Mouse (Mus musculus): Measurements from ENCODE around the gene Man1b1. TPM values are rescaled to one million over a fixed set of nuclear protein-coding genes. Genes with fewer than 3 reads are reported as not detected.

The Man1b1 gene
- polyA plus RNA-seq, 1 experiment from 2014 or later, result 62.9 TPM

DNA sequence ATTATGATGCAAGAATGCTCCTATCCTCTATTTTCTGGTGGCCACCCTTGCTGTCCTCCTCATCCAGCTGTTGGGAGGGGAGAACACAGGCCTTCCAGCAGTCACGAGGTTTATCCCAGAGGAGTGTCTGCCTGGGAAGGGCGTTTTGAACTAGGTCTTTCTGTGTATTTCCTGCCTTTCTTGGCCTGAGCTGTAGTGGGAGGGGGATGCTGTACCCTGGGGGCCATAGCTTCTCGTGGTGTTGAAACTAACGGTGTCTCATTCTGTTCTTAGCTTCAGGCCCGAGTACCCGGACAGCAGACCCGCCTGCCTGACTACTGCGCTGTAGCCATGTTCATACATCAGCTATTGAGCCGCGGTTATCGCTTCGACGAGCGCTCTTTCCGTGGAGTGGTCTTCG lies 68.2 kb downstream of the Man1b1 start:
- ATAC-seq (replicated peaks; ENCODE audit: low FRiP score) (no peak), DNase-seq (ENCODE audit: low spot score) (no peak)
- Histone ChIP-seq H3K4me3 (ENCODE audit: low read depth, low read length) (no peak overlapping the region), H3K4me1 (replicated peaks; ENCODE audit: control insufficient read depth, insufficient read depth, low read length) (peaks cover 5% of the 10 kb centered on the region), H3K9ac (ENCODE audit: low read depth, low read length) (no peak overlapping the region), H3K9me3 (ENCODE audit: control insufficient read depth, low read length) (no peaks in the 10 kb centered on the region), H3K4me2 (peak overlapping the region; percentile 25; the same call in 1 of the 2 replicates), H3K27ac (ENCODE audit: low read depth, low read length) (no peak overlapping the region), H3K27me3 (replicated peaks; ENCODE audit: control insufficient read depth, insufficient read depth, low read length) (peaks cover 90% of the 10 kb centered on the region), H3K36me3 (ENCODE audit: control insufficient read depth, insufficient read depth, low read length) (no peaks in the 10 kb centered on the region)
- 21% methylated on average over 16 of the region's 16 CpGs for WGBS

GRCm38 (mm10) chr2:25400764-25401163 lies 68.6 kb downstream of the Man1b1 start:
- 0 out of 2 replicates have a peak, but pooled peaks have one; percentile 29 for ATAC-seq (replicated peaks; ENCODE audit: low FRiP score)
- peaks cover 90% of the 10 kb centered on the region for H3K27me3 ChIP-seq (replicated peaks; ENCODE audit: control insufficient read depth, insufficient read depth, low read length)
- H3K9ac ChIP-seq (ENCODE audit: low read depth, low read length), result no peak overlapping the region
- H3K9me3 ChIP-seq (ENCODE audit: control insufficient read depth, low read length), result no peaks in the 10 kb centered on the region
- 4% methylated on average over 17 of the region's 17 CpGs for WGBS
- DNase-seq (ENCODE audit: low spot score), result no peak
- no peak overlapping the region for H3K4me3 ChIP-seq (ENCODE audit: low read depth, low read length)
- H3K27ac ChIP-seq (ENCODE audit: low read depth, low read length), result no peak overlapping the region
- peaks cover 2% of the 10 kb centered on the region for H3K4me1 ChIP-seq (replicated peaks; ENCODE audit: control insufficient read depth, insufficient read depth, low read length)
- H3K4me2 ChIP-seq, result peak overlapping the region; percentile 25; the same call in 1 of the 2 replicates
- no peaks in the 10 kb centered on the region for H3K36me3 ChIP-seq (ENCODE audit: control insufficient read depth, insufficient read depth, low read length)

Other genes starting within 250 kb of the Man1b1 start
- gene Noxa1, start 237.2 kb upstream of the Man1b1 start, polyA plus RNA-seq (2014; fragmentation: Nextera tagmentation; extraction: Ambion mirVana), result 0.69 and 1.0 TPM in 2 replicates
- 6.5 and 7.6 TPM in 2 replicates for gene Nrarp, start 151.6 kb upstream of the Man1b1 start, polyA plus RNA-seq (2014; fragmentation: Nextera tagmentation; extraction: Ambion mirVana)
- 12.1 and 13.1 TPM in 2 replicates for gene Tor4a, start 135.5 kb upstream of the Man1b1 start, polyA plus RNA-seq (2014; fragmentation: Nextera tagmentation; extraction: Ambion mirVana)
- 85.3 and 86.3 TPM in 2 replicates for gene Nelfb, start 120.8 kb upstream of the Man1b1 start, polyA plus RNA-seq (2014; fragmentation: Nextera tagmentation; extraction: Ambion mirVana)
- gene Stpg3, start 117.7 kb upstream of the Man1b1 start, polyA plus RNA-seq (2014; fragmentation: Nextera tagmentation; extraction: Ambion mirVana), result 0.29 TPM in 1 of 2 replicates, not detected in the other
- gene Fam166a, start 113.6 kb upstream of the Man1b1 start, polyA plus RNA-seq (2014; fragmentation: Nextera tagmentation; extraction: Ambion mirVana), result 0.45 TPM in 2 replicates
- gene Tubb4b, start 107.6 kb upstream of the Man1b1 start, polyA plus RNA-seq (2014; fragmentation: Nextera tagmentation; extraction: Ambion mirVana), result 823 and 870 TPM in 2 replicates
- 0.07 TPM in 1 of 2 replicates, not detected in the other for gene Slc34a3, start 98.0 kb upstream of the Man1b1 start, polyA plus RNA-seq (2014; fragmentation: Nextera tagmentation; extraction: Ambion mirVana)
- 0.10 and 0.21 TPM in 2 replicates for gene Rnf224, start 95.6 kb upstream of the Man1b1 start, polyA plus RNA-seq (2014; fragmentation: Nextera tagmentation; extraction: Ambion mirVana)
- 7.7 and 8.1 TPM in 2 replicates for gene Rnf208, start 90.1 kb upstream of the Man1b1 start, polyA plus RNA-seq (2014; fragmentation: Nextera tagmentation; extraction: Ambion mirVana)
- not detected in 2 replicates for gene Cysrt1, start 89.9 kb upstream of the Man1b1 start, polyA plus RNA-seq (2014; fragmentation: Nextera tagmentation; extraction: Ambion mirVana)
- 6.3 and 6.8 TPM in 2 replicates for gene AL732309.1, start 85.5 kb upstream of the Man1b1 start, polyA plus RNA-seq (2014; fragmentation: Nextera tagmentation; extraction: Ambion mirVana)
- 14.4 and 15.2 TPM in 2 replicates for gene Tmem203, start 76.9 kb upstream of the Man1b1 start, polyA plus RNA-seq (2014; fragmentation: Nextera tagmentation; extraction: Ambion mirVana)
- gene Tprn, start 69.7 kb upstream of the Man1b1 start, polyA plus RNA-seq (2014; fragmentation: Nextera tagmentation; extraction: Ambion mirVana), result 9.6 and 10.3 TPM in 2 replicates
- gene Ssna1, start 59.9 kb upstream of the Man1b1 start, polyA plus RNA-seq (2014; fragmentation: Nextera tagmentation; extraction: Ambion mirVana), result 233 and 237 TPM in 2 replicates
- 74.7 and 77.6 TPM in 2 replicates for gene Anapc2, start 59.9 kb upstream of the Man1b1 start, polyA plus RNA-seq (2014; fragmentation: Nextera tagmentation; extraction: Ambion mirVana)
- not detected in 2 replicates for gene Tmem210, start 44.2 kb upstream of the Man1b1 start, polyA plus RNA-seq (2014; fragmentation: Nextera tagmentation; extraction: Ambion mirVana)
- not detected in 2 replicates for gene Lrrc26, start 42.4 kb upstream of the Man1b1 start, polyA plus RNA-seq (2014; fragmentation: Nextera tagmentation; extraction: Ambion mirVana)
- 1.0 and 1.6 TPM in 2 replicates for gene Grin1, start 13.2 kb upstream of the Man1b1 start, polyA plus RNA-seq (2014; fragmentation: Nextera tagmentation; extraction: Ambion mirVana)
- 17.4 and 18.3 TPM in 2 replicates for gene Dpp7, start 24.0 kb downstream of the Man1b1 start, polyA plus RNA-seq (2014; fragmentation: Nextera tagmentation; extraction: Ambion mirVana)
- 15.6 and 17.8 TPM in 2 replicates for gene Uap1l1, start 33.3 kb downstream of the Man1b1 start, polyA plus RNA-seq (2014; fragmentation: Nextera tagmentation; extraction: Ambion mirVana)
- gene Sapcd2, start 40.0 kb downstream of the Man1b1 start, polyA plus RNA-seq (2014; fragmentation: Nextera tagmentation; extraction: Ambion mirVana), result 45.3 and 51.0 TPM in 2 replicates
- 0.25 and 0.45 TPM in 2 replicates for gene Entpd2, start 63.5 kb downstream of the Man1b1 start, polyA plus RNA-seq (2014; fragmentation: Nextera tagmentation; extraction: Ambion mirVana)
- 7.0 and 8.1 TPM in 2 replicates for gene Npdc1, start 67.0 kb downstream of the Man1b1 start, polyA plus RNA-seq (2014; fragmentation: Nextera tagmentation; extraction: Ambion mirVana)
- gene Fut7, start 90.9 kb downstream of the Man1b1 start, polyA plus RNA-seq (2014; fragmentation: Nextera tagmentation; extraction: Ambion mirVana), result 0.09 TPM in 1 of 2 replicates, not detected in the other
- 3.9 and 4.5 TPM in 2 replicates for gene Abca2, start 96.4 kb downstream of the Man1b1 start, polyA plus RNA-seq (2014; fragmentation: Nextera tagmentation; extraction: Ambion mirVana)
- gene Clic3, start 124.5 kb downstream of the Man1b1 start, polyA plus RNA-seq (2014; fragmentation: Nextera tagmentation; extraction: Ambion mirVana), result 0.21 TPM in 1 of 2 replicates, not detected in the other
- 9.2 and 14.3 TPM in 2 replicates for gene Paxx, start 128.8 kb downstream of the Man1b1 start, polyA plus RNA-seq (2014; fragmentation: Nextera tagmentation; extraction: Ambion mirVana)
- gene Ptgds, start 137.7 kb downstream of the Man1b1 start, polyA plus RNA-seq (2014; fragmentation: Nextera tagmentation; extraction: Ambion mirVana), result not detected in 2 replicates
- not detected in 2 replicates for gene Lcn12, start 161.6 kb downstream of the Man1b1 start, polyA plus RNA-seq (2014; fragmentation: Nextera tagmentation; extraction: Ambion mirVana)
- gene Fbxw5, start 168.4 kb downstream of the Man1b1 start, polyA plus RNA-seq (2014; fragmentation: Nextera tagmentation; extraction: Ambion mirVana), result 63.3 and 63.6 TPM in 2 replicates
- 14.9 and 16.8 TPM in 2 replicates for gene C8g, start 169.4 kb downstream of the Man1b1 start, polyA plus RNA-seq (2014; fragmentation: Nextera tagmentation; extraction: Ambion mirVana)
- 28.0 and 31.0 TPM in 2 replicates for gene Traf2, start 214.6 kb downstream of the Man1b1 start, polyA plus RNA-seq (2014; fragmentation: Nextera tagmentation; extraction: Ambion mirVana)
- gene Edf1, start 225.5 kb downstream of the Man1b1 start, polyA plus RNA-seq (2014; fragmentation: Nextera tagmentation; extraction: Ambion mirVana), result 367 and 380 TPM in 2 replicates
- 1.3 and 1.8 TPM in 2 replicates for gene Mamdc4, start 242.5 kb downstream of the Man1b1 start, polyA plus RNA-seq (2014; fragmentation: Nextera tagmentation; extraction: Ambion mirVana)
- gene Phpt1, start 242.9 kb downstream of the Man1b1 start, polyA plus RNA-seq (2014; fragmentation: Nextera tagmentation; extraction: Ambion mirVana), result 112 and 116 TPM in 2 replicates
- gene Ajm1, start 249.4 kb downstream of the Man1b1 start, polyA plus RNA-seq (2014; fragmentation: Nextera tagmentation; extraction: Ambion mirVana), result 0.21 TPM in 1 of 2 replicates, not detected in the other

Measured in liver, embryonic 11.5 days (tissue).